Mouse (Mus musculus) v-Abl transformed pro-B cells (cell line): Measurements from ENCODE around the gene Fancc.

Source experiments
- in situ Hi-C, 2 experiments: fragments of 400-800 bp; cut with MboI; formaldehyde crosslinking; loops; one replicate each; pipeline ENCODE4 v1.15.1; 2025; ENCODE audit not compliant: unreplicated experiment in 2 of 2

The Fancc gene

GRCm38 (mm10) chr13:63305160-63306011 lies 191.7 kb downstream of the Fancc start:
- in situ Hi-C loops = no loop called here

DNA sequence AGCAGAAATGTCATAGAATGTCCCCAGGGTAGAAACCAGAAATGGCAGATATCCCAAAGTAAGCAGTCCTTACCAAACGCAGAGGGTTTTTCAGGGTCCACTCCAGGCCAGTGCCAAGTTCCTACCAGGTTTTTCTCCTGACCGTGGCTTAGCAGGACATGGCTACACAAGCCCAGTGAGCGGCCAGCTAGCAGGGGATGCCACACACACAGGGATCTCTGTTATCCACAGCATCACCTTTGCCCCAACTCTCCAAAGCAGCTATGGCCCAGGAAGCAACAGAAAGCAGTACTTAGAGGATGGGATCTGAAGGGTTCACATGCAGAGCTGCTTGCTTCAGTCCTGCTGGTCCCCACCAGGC lies 192.3 kb downstream of the Fancc start:
- in situ Hi-C loops = no loop called here

GRCm38 (mm10) chr13:63304124-63304792 lies 192.8 kb downstream of the Fancc start:
- in situ Hi-C loops = no loop called here

DNA sequence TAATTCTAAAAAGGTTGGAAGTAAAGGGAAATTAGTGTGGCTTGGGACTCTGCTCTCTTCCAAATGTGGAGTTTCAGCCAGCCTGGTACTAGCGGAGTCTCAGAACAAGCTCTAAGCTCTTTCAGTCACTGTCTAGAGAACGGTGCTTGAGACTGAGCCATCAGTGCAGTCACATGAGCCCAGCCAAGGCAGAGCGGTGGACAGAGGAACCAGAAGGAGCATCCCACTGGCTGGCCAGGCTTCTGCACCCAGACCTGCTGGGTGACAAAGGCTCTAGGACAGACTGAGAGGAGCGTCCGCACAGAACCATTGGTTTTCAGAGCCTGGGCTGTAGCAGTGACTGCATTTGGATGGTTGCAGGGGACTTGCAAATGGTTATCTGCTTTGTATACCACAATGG lies 194.7 kb downstream of the Fancc start:
- in situ Hi-C loops = no loop called here

DNA sequence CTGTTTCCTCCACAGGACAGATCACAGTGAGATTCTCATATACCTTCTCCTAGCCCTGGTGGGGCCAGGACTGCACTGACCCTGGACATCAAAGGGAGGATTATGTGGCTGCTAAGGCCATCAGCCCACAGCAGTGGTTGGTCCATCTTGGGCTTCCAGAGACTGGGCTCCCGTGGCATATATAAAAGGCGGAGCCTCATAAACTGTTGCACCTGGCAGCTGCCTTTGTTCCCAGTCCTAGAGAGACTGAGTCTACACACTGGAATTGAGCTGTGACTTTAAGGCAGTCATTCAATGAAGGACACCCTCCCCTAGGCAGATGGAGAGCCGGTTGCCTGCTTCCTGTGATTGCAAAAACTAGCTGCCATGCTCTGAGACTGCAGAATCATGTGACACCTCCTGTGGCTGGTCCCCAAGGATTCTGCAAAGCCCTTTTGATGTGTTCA lies 195.3 kb downstream of the Fancc start:
- in situ Hi-C loops = no loop called here

DNA sequence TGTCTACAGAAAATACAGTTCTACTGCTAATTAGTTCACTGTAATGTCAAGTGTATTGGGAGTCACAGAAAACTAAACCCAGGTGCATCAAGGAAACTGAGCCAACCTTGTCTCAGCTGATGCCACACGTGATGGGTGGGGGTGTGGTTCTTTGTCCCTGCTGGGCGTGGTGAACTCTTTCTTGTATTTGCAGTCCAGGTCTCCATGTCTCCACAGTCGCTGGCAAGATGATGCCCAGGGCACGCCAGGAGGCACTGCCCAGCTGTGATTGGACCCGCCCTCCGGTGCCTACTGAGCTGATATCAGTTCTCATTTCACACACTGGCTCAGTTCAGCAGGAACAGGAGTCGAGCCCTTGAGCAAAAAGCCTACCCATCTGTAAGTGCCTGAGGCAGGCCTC lies 196.1 kb downstream of the Fancc start:
- in situ Hi-C loops = no loop called here

DNA sequence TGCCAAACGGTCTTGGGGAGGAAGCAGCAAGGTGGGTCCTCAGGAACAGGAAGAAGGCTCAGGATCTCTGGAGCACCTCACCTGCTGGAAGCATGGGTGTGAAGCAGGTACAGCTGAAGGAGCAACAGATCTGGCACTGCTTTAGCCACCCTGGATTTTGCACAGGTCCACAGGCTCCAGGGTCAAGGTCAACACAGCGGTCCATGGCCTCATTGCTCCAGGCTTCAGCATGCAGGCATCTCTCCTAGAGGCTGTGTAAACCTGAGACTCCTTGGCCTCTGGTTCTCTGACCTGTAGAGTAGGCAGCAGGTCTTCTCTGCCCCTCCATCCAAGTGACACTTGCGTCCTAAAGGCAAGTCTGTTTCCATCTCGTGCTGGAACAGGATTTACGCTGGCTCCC lies 198.1 kb downstream of the Fancc start:
- in situ Hi-C loops = no loop called here

DNA sequence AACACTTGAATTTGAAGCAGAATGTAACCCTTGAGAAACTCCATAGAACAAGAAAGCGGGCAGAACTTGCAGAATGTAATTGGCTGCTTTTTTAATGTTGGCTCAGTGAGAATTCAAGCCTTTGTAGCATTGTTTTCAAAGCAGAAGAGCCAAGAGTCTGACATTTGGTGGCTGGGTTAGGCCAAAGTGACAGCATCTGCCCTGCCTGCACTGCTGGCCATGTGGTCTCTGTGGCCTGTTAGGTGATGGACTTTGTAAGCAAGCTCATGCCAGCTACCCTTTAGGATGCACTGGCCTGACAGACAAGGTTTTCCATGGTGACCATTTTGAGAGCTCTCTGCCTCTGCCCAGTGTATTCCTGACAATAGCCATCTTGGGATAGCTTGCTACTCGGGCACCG lies 199.1 kb downstream of the Fancc start:
- in situ Hi-C loops = no loop called here

- in situ Hi-C loops = no loop called here
Observed at GRCm38 (mm10) chr13:63297003-63297402, 200.1 kb downstream of the Fancc start.

GRCm38 (mm10) chr13:63296300-63296699 lies 200.8 kb downstream of the Fancc start:
- in situ Hi-C loops = no loop called here

DNA sequence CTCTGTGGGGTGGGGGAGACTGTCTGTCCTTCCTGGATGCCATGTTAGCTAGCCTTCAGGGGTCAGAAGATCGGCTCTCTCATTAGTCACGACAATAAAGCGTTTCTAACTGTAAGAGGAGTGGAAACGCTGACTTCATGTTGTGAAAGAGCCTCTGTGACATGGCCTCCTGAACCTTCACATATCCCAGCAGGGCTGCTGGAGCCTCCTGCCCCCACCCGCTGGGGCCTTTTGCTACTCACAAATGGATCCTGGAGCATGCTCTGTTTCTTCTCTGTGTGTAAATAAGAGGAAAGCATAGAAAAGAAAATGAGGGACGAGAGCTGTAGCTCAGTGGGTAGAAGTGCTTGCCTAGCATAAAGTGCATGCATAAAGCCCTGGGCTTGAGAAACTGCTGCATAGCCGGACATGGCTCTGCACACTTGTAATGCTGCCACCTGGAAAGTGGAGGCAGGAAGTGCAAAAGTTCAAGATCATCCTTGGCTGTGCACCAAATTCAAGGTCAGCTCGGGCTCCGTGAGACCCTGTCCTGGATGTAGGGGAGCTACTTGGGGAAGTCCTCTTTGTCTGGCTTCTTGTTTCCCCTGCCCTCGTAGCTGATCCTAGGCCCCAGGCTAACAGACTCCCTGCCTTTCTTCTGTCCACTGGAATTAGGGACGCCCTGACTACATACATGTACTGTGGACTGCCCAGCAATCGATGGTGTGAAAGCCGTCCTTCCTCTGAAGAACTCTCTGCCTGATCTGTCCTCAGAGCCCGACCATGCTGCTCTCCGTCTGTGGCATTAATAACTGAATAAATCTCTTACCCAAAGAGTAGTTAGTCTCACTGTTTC lies 202.5 kb downstream of the Fancc start:
- in situ Hi-C loops = no loop called here

- in situ Hi-C loops = no loop called here
Observed at GRCm38 (mm10) chr13:63293647-63294046, 203.4 kb downstream of the Fancc start.

DNA sequence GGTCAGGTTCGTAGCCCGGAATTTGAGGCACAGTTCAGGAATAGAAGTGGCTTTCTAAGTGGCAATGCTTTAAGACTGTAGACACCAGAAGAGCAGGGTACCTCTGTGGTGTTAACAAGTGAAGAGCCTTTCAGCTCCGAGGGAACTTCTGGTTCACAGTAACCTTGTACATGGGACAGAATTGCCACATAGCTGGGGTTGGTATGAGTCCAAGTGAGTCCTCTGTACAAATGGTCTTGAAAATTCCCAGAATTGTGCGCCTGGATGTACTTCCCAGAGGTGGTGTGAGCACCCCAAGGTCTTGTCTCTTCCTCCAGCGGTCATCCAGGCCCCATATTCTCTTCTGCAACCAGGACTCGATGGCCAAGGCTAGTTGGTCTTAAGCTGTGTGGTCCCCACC lies 206.1 kb downstream of the Fancc start:
- in situ Hi-C loops = no loop called here

GRCm38 (mm10) chr13:63290126-63290525 lies 207.0 kb downstream of the Fancc start:
- in situ Hi-C loops = no loop called here

GRCm38 (mm10) chr13:63289687-63290086 lies 207.4 kb downstream of the Fancc start:
- in situ Hi-C loops = no loop called here

DNA sequence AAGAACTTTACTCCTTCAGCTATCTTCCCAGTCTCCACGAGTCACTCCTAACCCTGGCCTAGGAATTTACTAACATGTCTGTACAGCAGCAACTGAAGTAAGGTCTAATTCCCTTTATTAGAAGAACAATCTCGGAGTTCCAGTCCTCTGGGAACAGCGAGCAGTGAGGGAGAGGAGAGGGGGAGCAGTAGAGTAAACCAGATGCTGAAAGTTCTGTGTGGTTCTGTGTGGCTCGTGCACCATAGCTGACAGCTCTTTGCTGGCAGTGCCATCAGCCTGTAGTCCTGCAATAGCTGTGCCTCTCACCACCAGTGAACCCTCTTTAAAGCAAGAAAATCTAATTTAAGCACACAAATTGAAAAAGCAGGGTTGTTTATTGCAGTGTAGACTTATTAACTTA lies 207.9 kb downstream of the Fancc start:
- in situ Hi-C loops = no loop called here

DNA sequence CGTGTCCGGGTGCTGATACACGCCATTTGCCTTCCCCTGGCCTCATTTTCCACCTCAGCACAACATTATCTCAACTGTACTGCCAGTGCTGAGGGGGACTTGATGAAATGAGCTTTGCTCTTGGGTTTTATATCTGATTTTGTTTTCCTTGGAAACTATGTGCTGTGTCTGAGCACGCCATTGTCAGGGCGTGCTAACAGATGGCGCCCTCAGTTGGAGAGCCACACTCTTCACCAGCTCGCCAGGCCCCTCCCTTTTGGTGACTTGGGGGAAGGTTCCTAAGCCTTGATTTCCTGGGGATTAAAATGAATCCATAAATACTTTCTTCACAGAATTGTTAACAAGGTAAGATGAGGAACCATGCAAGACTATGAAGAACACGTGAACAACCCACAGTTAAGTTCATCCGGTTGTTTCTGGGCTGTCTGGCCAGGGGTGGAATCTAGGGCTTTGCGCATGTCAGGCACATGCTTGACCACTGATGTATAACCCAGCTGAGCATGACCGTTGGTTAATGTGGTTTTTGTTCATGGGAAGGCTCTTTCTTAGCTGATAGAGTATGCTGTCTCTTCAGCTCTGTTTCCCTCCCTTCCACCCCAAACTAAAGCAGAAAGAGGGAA lies 210.5 kb downstream of the Fancc start:
- in situ Hi-C loops = no loop called here

DNA sequence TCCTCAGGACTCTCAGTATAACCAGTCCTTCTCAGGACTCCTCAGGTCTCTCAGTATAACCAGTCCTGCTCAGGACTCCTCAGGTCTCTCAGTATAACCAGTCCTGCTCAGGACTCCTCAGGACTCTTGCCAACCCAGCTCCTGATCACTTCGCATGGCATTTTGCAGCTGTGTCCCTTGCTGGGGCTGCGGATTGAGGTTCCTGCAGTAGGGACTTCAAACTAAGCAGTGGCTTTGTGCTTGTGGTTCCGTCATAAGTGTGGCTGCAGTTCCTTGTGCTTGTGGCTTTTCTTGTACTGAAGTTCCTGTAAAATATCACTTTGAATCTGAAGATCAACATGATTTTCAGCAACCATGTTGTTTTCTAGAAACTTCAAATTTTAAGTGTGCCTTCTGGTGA lies 212.3 kb downstream of the Fancc start:
- in situ Hi-C loops = no loop called here

GRCm38 (mm10) chr13:63283236-63283635 lies 213.8 kb downstream of the Fancc start:
- in situ Hi-C loops = no loop called here

- in situ Hi-C loops = no loop called here
Observed at GRCm38 (mm10) chr13:63281206-63281605, 215.9 kb downstream of the Fancc start.

- in situ Hi-C loops = no loop called here
Observed at GRCm38 (mm10) chr13:63280344-63280743, 216.7 kb downstream of the Fancc start.
